Mouse (Mus musculus) bone marrow macrophage, adult 2 months (primary cell): ENCODE data around the gene Mrpl12. TPM values are rescaled to one million over a fixed set of nuclear protein-coding genes. Genes with fewer than 3 reads are reported as not detected.
A peak's percentile ranks its signal among the peaks of the same experiment; 100 is the strongest.

ENCODE experiments used
- H3K27ac ChIP-seq: 2 replicates; pipeline ENCODE4 v1.5.1; 2012; ENCODE audit warnings: low read depth, low read length; ENCODE audit not compliant: insufficient read depth
- H3K4me1 ChIP-seq: 2 replicates; pipeline ENCODE4 v1.6.1; 2012; ENCODE audit warnings: low read length; ENCODE audit not compliant: control insufficient read depth, insufficient read depth
- H3K4me3 ChIP-seq: 2 replicates; pipeline ENCODE4 v1.5.1; 2012; ENCODE audit warnings: mild to moderate bottlenecking, low read length, moderate library complexity; ENCODE audit not compliant: insufficient read depth
- CTCF ChIP-seq: IDR thresholded peaks from 2 replicates; pipeline ENCODE4 v1.5.1; 2012; ENCODE audit warnings: low read depth, mild to moderate bottlenecking, low read length, moderate library complexity
- POLR2A ChIP-seq: IDR thresholded peaks from 2 replicates; pipeline ENCODE4 v1.6.1; 2012; ENCODE audit warnings: mild to moderate bottlenecking, low read depth, low read length, borderline replicate concordance
- polyA plus RNA-seq: library from polyadenylated mRNA; stranded (reverse); fragments of >200 nt; gene quantifications from 2 replicates; pipeline ENCODE4 v1.2.4, GENCODE M21; 2012; ENCODE audit not compliant: missing spikeins, insufficient read depth, insufficient read length

Mrpl12 gene
- 43.3 and 46.7 TPM in 2 replicates for polyA plus RNA-seq

DNA sequence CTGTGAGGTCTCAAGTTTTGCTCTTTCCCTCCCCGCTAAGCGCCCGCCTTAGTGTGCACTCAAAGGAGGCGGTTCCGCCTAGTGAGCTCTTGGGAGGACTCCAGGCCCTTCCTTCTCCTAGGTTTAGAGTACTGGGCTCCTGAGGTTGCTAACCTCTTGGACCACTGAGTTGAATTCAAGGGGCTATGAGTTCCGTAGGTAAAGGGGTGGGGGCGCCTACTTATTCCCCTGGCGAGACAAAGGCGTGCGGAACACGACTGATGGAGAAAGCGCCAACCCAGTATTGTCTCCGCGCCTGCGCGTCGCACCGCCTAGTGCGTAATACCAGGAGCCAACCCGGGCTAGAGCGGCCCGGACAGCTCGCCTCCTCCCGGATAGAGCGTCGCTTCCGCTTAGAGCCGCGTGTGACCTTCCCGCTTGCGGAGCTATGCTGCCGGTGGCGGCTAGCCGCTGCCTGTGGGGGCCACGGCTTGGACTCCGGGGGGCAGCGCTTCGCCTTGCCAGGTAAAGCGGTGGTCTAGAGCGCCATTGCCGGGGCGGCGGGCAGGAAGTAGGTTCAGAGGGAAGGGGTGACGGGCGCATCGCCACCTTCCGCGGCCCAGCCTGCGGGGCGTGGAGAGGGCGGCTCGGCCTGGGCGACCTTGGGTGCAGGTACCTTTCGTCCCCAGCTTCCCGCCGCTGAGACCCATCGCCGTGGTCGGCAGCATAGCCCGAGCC, at the start of gene Mrpl12:
Gene Mrpl12 (plus strand): TSS at position 349 of the 717 bp plus-strand sequence.
- TF ChIP-seq CTCF (no peak), POLR2A (0 out of 2 replicates have a peak, but pooled peaks have one; percentile 58)
- Histone ChIP-seq H3K4me3 (peak within 1 kb of the TSS; percentile 98), H3K27ac (peak within 1 kb of the TSS; percentile 66), H3K4me1 (peaks cover 4% of the 10 kb centered on the region)

DNA sequence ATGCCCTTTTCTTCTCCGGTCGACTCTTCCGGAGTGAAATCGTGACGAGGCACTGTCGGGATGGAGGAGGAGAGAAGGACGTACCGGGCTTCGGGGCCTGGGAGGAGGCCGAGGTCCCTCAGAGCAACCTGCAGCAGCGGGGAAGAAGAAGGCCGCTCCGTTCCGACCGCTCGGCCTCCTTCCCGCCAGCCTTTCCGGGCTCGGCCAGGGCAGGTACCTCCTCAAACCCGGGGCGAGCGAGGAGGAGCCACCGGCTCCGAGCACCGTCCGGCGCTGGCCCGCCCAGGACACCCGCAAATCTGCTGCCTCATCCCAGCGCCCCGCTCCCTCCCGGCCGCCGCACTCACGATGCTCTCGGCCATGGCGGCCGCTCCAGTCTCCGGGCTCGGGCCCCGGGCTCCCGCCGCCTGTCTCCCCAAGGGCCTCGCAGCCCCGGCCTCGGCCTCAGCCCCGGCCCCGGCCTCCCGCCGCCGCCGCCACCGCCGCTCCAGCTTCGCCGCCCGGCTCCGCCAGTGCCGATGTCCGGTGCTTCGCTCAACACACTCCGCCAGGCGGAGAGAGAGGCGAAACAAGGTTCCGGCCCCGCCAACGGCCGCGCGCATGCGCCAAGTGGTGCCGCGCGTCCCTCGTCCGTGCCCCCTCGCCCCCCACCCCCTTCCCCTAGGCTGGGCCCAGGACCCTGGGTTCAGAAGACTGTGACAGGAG, 47.1 kb upstream of the Mrpl12 start, which contains the start of gene Nploc4:
Gene Nploc4 (minus strand): TSS at position 557 of the 705 bp plus-strand sequence.
- TF ChIP-seq CTCF (no peak), POLR2A (no peak)
- H3K4me3 ChIP-seq: peak within 1 kb of the TSS; percentile 79
- peak within 1 kb of the TSS; percentile 62 for H3K27ac ChIP-seq
- peaks cover 9% of the 10 kb centered on the region for H3K4me1 ChIP-seq

DNA sequence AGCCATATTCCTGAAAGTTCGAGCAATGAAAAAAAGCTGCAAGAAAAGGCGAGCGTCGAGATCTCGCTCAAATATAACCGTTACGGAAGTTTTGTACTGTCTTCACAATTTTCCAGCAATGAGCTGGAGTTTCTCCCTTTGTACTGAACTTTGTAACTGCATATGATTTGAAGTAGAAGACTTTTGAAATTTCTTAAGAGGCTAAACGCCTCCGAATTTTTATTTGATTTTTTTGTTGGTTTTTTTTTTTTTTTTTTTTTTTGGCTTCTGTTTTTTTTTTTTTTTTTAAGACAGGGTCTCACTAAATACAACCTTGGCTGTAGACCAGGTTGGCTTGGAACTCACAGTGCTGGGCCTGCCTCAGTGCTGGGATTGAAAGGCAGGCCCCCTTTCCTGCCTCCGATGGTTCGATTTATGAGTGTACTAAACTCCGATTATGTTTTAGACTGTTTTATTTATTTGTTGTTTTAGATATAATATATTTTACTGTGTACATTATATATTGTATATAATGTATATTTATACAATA, 46.5 kb upstream of the Mrpl12 start:
- Histone ChIP-seq H3K27ac (peak overlapping the region; percentile 37; the same call in 1 of the 2 replicates), H3K4me3 (peak overlapping the region; percentile 79), H3K4me1 (peaks cover 9% of the 10 kb centered on the region)
- no peak for TF ChIP-seq CTCF
- TF ChIP-seq POLR2A: no peak

DNA sequence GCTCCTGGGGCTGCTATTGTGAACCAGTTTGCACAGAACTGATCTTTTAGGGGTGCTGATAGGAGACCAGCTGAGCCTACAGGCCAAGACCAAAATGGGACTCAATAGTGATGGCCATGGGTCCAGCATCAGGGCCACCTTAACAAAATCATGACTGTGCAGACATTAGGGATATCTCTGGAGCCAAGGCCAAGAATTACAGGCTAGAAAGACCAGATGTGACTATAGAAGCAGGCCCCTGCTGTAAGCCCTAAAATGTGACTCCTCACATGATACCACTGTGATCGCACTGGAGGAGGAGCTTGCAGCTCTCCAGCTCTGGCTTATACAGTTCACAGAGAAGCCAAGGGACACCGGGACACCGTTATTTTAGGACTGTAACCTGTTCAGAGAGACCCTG, 42.1 kb upstream of the Mrpl12 start, which contains the start of gene Tspan10:
Gene Tspan10 (plus strand): TSS at position 301 of the 400 bp plus-strand sequence.
- Histone ChIP-seq H3K4me3 (no peak within 1 kb of the TSS), H3K4me1 (peaks cover 27% of the 10 kb centered on the region), H3K27ac (no peak within 1 kb of the TSS)
- no peak for TF ChIP-seq CTCF
- TF ChIP-seq POLR2A: no peak

DNA sequence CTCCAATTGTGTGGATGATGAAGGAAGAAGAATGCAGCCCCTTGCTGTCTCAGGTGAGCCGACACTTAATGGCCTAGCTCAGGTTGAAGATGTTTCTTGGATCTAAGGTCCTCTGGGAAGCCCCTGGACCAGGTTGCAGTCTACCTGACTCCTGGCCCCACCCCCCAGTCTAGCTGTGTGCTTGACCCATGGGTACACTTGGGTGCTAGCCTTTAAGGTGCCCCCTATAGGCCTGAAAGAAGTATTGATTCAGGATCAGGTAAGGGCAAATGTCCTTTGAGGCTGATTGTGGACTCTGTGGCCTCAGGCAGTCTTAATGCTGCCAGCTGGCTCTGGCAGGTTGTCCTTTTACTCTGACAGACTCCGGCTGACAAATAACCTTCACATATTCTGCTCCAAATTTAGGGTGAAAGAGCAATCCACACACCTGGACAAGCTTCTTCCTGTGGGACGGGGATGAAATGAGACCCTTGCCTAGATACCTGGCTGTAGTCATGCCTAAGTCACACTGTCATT, 41.6 kb upstream of the Mrpl12 start:
- Histone ChIP-seq H3K4me3 (no peak overlapping the region), H3K27ac (no peak overlapping the region), H3K4me1 (peaks cover 27% of the 10 kb centered on the region)
- TF ChIP-seq CTCF: no peak
- no peak for TF ChIP-seq POLR2A

DNA sequence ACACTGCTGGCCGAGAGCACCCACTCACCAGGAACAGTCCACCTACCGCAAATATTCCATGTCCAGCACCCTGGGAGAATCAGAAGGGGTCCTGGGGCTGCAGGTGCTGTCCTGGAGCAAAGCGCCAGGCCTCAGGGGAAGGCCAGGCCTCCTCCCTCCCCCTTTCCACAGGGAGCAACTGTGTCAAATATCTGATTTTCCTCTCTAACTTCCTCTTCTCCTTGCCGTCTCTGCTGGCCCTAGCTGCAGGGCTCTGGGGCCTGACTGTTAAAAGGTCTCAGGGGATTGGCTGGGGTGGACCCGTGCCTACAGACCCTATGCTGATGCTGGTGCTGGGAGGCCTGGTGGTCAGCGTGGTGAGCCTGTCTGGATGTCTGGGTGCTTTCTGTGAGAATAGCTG, 40.3 kb upstream of the Mrpl12 start:
- Histone ChIP-seq H3K4me1 (peaks cover 26% of the 10 kb centered on the region), H3K4me3 (no peak overlapping the region), H3K27ac (peak overlapping the region; percentile 5; the same call in 1 of the 2 replicates)
- no peak for TF ChIP-seq POLR2A
- TF ChIP-seq CTCF: no peak

DNA sequence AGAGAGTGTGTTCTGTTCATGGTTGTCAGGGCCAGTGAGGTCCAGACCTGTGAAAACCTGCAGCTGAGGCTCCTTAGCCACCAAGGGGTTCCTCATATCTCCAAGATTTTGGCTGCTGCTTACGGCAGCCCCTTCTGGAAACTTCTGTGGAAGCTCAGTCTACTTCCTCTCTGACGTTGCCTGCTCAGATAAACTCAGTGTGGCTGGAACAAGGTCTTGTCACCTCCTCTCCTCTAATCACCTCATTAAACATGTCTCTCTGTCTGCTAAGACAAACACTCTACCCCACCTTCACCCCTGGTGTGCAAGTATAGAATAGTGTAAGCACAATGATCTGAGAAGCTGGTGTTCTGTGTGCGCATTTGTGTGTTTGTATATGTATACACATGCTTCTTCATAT, 38.9 kb upstream of the Mrpl12 start:
- TF ChIP-seq POLR2A (no peak), CTCF (no peak)
- H3K27ac ChIP-seq: no peak overlapping the region
- H3K4me3 ChIP-seq: no peak overlapping the region
- H3K4me1 ChIP-seq: peaks cover 26% of the 10 kb centered on the region

DNA sequence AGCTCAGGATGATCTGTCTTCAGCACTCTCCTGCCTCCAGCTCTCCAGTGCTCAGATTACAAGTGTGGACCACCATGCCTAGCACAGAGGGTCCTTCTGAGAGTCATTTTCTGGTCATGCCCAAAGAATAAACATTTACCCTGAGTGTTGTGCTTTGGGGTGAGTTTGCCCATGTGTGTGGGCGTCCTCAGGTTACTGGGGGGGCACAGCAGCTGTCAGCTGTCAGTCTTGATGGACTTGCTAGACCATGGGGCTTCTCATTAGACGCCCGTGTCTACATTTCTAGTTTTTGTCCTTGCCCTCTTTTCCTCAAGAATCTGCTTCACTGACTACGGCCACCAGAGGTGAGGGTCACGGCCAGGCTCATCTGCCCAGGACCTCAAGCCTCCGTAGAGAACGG, 37.2 kb upstream of the Mrpl12 start:
- Histone ChIP-seq H3K4me3 (no peak overlapping the region), H3K4me1 (peaks cover 30% of the 10 kb centered on the region), H3K27ac (no peak overlapping the region)
- TF ChIP-seq POLR2A: no peak
- TF ChIP-seq CTCF: no peak

DNA sequence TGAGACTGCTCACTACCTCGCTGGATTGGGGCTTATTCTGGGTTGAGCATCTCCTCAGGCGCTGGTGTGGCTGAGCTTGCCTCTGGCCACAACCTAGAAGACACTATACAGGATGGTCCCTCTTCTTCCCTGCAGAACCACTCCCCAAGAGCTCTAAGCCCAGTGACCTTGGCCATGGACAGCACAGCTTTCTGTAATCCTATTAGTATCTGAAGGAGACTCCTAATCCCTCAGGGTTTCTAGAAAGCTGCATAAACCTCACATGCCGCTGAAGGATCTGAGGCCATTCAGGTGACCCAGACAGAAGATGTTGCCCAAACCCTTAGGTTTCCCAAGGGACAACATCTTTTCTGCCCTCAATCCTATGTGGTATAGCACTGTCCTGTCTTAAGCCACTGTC, 32.2 kb upstream of the Mrpl12 start:
- TF ChIP-seq CTCF: no peak
- TF ChIP-seq POLR2A: no peak
- no peak overlapping the region for H3K27ac ChIP-seq
- H3K4me1 ChIP-seq: peaks cover 23% of the 10 kb centered on the region
- H3K4me3 ChIP-seq: no peak overlapping the region
